Mouse (Mus musculus): ENCODE measurements around the gene Bud13. TPM values are rescaled to one million over a fixed set of nuclear protein-coding genes. Genes with fewer than 3 reads are reported as not detected.

Bud13 gene
- polyA plus RNA-seq, 1 experiment, result 4.0 TPM

- TF ChIP-seq FLI1 (IDR thresholded peaks at IDR 0.05; ENCODE audit: low read length) (no peak), GATA1 (IDR thresholded peaks at IDR 0.05; ENCODE audit: borderline replicate concordance, low read length) (no peak)
- Histone ChIP-seq H3K4me1 (0 out of 2 replicates have a peak, but pooled peaks cover 3% of the 10 kb centered on the region), H3K27me3 (replicated peaks) (peaks cover 60% of the 10 kb centered on the region), H3K4me3 (replicated peaks) (no peak overlapping the region), H3K36me3 (replicated peaks; ENCODE audit: low read length) (no peaks in the 10 kb centered on the region), H3K9me3 (peaks cover 22% of the 10 kb centered on the region)
Observed at GRCm38 (mm10) chr9:46320461-46320860, 37.7 kb downstream of the Bud13 start.

- H3K9me3 ChIP-seq, result peaks cover 16% of the 10 kb centered on the region
- peaks cover 51% of the 10 kb centered on the region for H3K27me3 ChIP-seq (replicated peaks)
- H3K4me1 ChIP-seq, result peaks cover 9% of the 10 kb centered on the region; the same call in 1 of the 2 replicates
- TF ChIP-seq FLI1 (IDR thresholded peaks at IDR 0.05; ENCODE audit: low read length) (no peak), GATA1 (IDR thresholded peaks at IDR 0.05; ENCODE audit: borderline replicate concordance, low read length) (no peak)
- no peaks in the 10 kb centered on the region for H3K36me3 ChIP-seq (replicated peaks; ENCODE audit: low read length)
- no peak overlapping the region for H3K4me3 ChIP-seq (replicated peaks)
Observed at GRCm38 (mm10) chr9:46326694-46327405, 44.0 kb downstream of the Bud13 start.

DNA sequence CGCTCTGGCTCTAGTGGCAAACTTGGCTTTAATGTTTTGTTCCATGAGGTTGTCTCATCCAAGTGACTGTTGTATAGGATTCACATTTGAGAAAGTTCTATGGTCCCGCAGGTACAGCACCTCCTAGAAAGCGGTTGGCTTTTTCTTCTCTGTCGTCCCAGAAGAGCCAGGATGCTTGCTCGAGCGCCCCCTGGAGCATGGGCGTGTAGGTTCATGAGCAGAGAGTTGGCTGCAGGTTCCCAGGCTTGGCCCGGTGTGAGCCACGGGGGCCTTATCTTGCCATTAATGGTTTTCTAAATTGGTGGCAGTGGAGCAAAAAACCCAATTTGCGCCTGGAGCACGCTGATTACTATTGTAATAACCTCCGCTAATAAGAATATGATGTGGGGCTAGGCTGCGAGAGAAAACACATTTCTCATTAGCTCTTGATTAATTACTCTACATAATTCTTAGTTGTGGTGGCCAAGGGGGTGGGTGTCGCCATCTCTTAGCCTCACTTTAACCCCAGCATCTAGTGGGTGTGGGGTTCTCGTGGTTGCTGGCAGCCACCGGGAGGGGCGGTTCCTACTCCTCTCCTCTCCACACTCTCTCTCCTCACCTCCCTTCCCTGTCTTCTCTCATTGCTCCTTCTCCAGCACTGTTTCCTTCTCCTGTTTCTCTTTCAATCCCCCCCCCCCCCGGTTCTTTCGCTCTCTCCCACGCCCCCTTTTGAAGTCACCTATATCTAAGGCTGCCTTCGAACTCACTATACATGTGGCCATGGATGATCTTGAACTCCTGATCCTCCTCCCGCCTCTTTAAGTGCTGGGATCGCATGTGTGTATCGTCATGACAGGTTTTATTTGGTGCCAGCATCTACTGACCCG lies 45.1 kb downstream of the Bud13 start:
- TF ChIP-seq GATA1 (IDR thresholded peaks at IDR 0.05; ENCODE audit: borderline replicate concordance, low read length) (no peak), FLI1 (IDR thresholded peaks at IDR 0.05; ENCODE audit: low read length) (no peak)

GRCm38 (mm10) chr9:46328572-46329249 lies 45.9 kb downstream of the Bud13 start:
- H3K4me3 ChIP-seq (replicated peaks), result peak overlapping the region; percentile 66
- peaks cover 45% of the 10 kb centered on the region for H3K27me3 ChIP-seq (replicated peaks)
- H3K4me1 ChIP-seq, result peaks cover 9% of the 10 kb centered on the region; the same call in 1 of the 2 replicates
- H3K9me3 ChIP-seq, result peaks cover 16% of the 10 kb centered on the region
- H3K36me3 ChIP-seq (replicated peaks; ENCODE audit: low read length), result no peaks in the 10 kb centered on the region
- TF ChIP-seq GATA1 (IDR thresholded peaks at IDR 0.05; ENCODE audit: borderline replicate concordance, low read length), result no peak
- no peak for TF ChIP-seq FLI1 (IDR thresholded peaks at IDR 0.05; ENCODE audit: low read length)

More for the DNA sequence above, 45.1 kb downstream of the Bud13 start:
- Histone ChIP-seq H3K27me3 (replicated peaks) (peaks cover 47% of the 10 kb centered on the region), H3K36me3 (replicated peaks; ENCODE audit: low read length) (no peaks in the 10 kb centered on the region), H3K9me3 (peaks cover 16% of the 10 kb centered on the region), H3K4me3 (replicated peaks) (no peak overlapping the region), H3K4me1 (peaks cover 9% of the 10 kb centered on the region; the same call in 1 of the 2 replicates)

- no peak overlapping the region for H3K4me3 ChIP-seq (replicated peaks)
- H3K27me3 ChIP-seq (replicated peaks), result peaks cover 44% of the 10 kb centered on the region
- peaks cover 16% of the 10 kb centered on the region for H3K9me3 ChIP-seq
- no peak for TF ChIP-seq FLI1 (IDR thresholded peaks at IDR 0.05; ENCODE audit: low read length)
- no peak for TF ChIP-seq GATA1 (IDR thresholded peaks at IDR 0.05; ENCODE audit: borderline replicate concordance, low read length)
- no peaks in the 10 kb centered on the region for H3K36me3 ChIP-seq (replicated peaks; ENCODE audit: low read length)
- H3K4me1 ChIP-seq, result peaks cover 9% of the 10 kb centered on the region; the same call in 1 of the 2 replicates
Observed at GRCm38 (mm10) chr9:46329250-46329648, 46.4 kb downstream of the Bud13 start.

DNA sequence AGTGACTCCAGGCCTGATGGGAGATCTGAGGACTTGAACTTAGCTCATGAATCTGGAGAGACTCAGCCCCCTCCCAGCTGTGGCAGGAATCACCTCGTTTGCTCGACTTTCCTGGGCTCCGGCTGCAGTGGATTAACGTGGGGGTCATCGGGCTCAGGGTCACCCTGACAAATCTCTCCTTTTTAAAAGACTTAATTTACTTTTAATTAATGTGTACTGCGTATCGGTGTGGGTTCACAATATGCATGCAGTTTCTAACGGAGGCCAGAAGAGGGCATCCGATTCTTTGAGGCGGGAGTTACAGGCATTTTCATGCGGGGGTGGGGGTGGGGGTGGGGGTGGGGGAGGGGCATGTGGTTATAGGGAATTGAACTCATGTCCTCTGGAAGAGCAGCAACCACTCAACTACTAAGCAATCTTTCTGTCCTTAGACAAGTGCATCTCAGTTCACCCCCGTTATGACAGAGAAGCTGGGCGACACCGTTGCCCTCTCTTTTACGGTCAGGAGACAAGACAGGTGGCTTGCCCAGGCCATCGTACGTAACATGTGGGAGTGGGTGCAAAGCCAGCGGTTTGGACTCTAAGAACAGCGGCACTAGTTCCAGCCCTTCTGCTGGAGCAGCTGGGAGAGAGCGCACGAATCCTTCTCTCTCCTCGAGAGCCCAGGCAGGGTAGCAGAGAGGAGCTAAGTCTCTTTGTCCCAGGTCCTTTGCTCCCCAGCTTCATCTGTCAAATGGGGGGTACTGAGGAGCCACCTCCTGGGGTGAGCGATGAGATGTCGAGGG lies 47.2 kb downstream of the Bud13 start:
- Histone ChIP-seq H3K27me3 (replicated peaks) (peaks cover 48% of the 10 kb centered on the region), H3K9me3 (peaks cover 16% of the 10 kb centered on the region), H3K36me3 (replicated peaks; ENCODE audit: low read length) (no peaks in the 10 kb centered on the region), H3K4me3 (replicated peaks) (no peak overlapping the region), H3K4me1 (peaks cover 9% of the 10 kb centered on the region; the same call in 1 of the 2 replicates)
- TF ChIP-seq FLI1 (IDR thresholded peaks at IDR 0.05; ENCODE audit: low read length) (no peak), GATA1 (IDR thresholded peaks at IDR 0.05; ENCODE audit: borderline replicate concordance, low read length) (no peak)

- H3K4me3 ChIP-seq (replicated peaks), result no peak overlapping the region
- TF ChIP-seq FLI1 (IDR thresholded peaks at IDR 0.05; ENCODE audit: low read length) (no peak), GATA1 (IDR thresholded peaks at IDR 0.05; ENCODE audit: borderline replicate concordance, low read length) (no peak)
- peaks cover 49% of the 10 kb centered on the region for H3K27me3 ChIP-seq (replicated peaks)
- peaks cover 16% of the 10 kb centered on the region for H3K9me3 ChIP-seq
- no peaks in the 10 kb centered on the region for H3K36me3 ChIP-seq (replicated peaks; ENCODE audit: low read length)
- H3K4me1 ChIP-seq, result peaks cover 9% of the 10 kb centered on the region; the same call in 1 of the 2 replicates
Observed at GRCm38 (mm10) chr9:46330586-46330895, 47.7 kb downstream of the Bud13 start.

DNA sequence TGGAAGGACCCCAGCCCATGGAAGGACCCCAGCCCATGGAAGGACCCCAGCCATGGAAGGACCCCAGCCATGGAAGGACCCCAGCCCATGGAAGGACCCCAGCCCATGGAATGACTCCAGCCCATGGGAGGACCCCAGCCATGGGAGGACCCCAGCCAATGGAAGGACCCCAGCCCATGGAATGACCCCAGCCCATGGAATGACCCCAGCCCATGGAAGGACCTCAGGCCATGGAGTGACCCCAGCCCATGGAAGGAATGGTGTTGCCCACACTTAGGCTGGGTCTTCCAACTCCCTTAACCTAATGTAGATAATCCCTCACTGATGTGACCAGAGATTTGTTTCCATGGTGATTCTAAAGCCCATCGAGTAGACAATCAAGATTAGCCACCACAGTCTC lies 48.5 kb downstream of the Bud13 start:
- H3K36me3 ChIP-seq (replicated peaks; ENCODE audit: low read length), result no peaks in the 10 kb centered on the region
- no peak for TF ChIP-seq GATA1 (IDR thresholded peaks at IDR 0.05; ENCODE audit: borderline replicate concordance, low read length)
- no peak for TF ChIP-seq FLI1 (IDR thresholded peaks at IDR 0.05; ENCODE audit: low read length)
- H3K27me3 ChIP-seq (replicated peaks), result peaks cover 52% of the 10 kb centered on the region
- H3K9me3 ChIP-seq, result peaks cover 16% of the 10 kb centered on the region
- no peak overlapping the region for H3K4me3 ChIP-seq (replicated peaks)
- peaks cover 9% of the 10 kb centered on the region; the same call in 1 of the 2 replicates for H3K4me1 ChIP-seq

DNA sequence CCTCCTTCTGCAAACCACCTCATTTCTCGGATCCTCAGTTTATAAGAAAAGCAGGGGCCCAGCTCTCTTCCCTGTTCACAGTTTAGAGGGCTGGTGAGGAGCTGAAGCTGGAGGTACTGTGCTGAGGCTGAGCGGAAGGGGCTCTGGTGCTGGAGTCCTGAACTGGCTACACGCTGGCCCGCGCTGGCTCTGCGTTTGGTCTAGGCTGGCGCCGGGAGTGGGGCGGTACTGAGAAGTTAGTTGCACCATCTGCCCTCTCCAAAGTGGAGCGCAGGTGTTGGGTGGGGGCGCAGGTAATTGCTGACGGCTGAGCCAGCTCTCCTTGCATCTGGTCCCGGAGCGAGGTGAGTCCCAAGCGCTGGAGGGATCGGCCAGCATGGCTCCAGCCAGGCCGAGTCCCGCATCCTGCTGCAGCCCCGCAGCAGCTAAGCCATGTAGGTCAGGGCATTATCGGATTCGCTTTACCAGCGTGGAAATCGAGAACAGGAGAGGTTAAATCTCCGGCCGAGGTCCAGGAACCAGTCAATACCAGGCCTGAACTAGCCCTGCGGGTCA lies 51.7 kb downstream of the Bud13 start:
- peaks cover 6% of the 10 kb centered on the region for H3K9me3 ChIP-seq
- peaks cover 51% of the 10 kb centered on the region for H3K27me3 ChIP-seq (replicated peaks)
- H3K36me3 ChIP-seq (replicated peaks; ENCODE audit: low read length), result no peaks in the 10 kb centered on the region
- TF ChIP-seq GATA1 (IDR thresholded peaks at IDR 0.05; ENCODE audit: borderline replicate concordance, low read length), result no peak
- TF ChIP-seq FLI1 (IDR thresholded peaks at IDR 0.05; ENCODE audit: low read length), result no peak
- no peak overlapping the region for H3K4me3 ChIP-seq (replicated peaks)
- H3K4me1 ChIP-seq, result no peaks in the 10 kb centered on the region

All from megakaryocyte, embryonic 14.5 days (primary cell).